Mouse (Mus musculus) megakaryocyte progenitor cell, adult 5-6 weeks (primary cell): ENCODE measurements around the gene Traf6. TPM values are rescaled to one million over a fixed set of nuclear protein-coding genes. Genes with fewer than 3 reads are reported as not detected.

ENCODE experiments used
- total RNA-seq, 2 experiments: library from RNA; stranded (forward) in 1 of 2; stranded (reverse) in 1 of 2; fragments of 157-497, 149-512 nt in 1 of 2; fragments of 200-1000 nt in 1 of 2; gene quantifications; 2 replicates each; pipeline versions ENCODE4 v1.2.3 to v1.2.4; 2015 to 2017

The Traf6 gene
- total RNA-seq, 2 experiments from 2014 or later, result 14.1 to 27.1 TPM

Other genes starting within 250 kb of the Traf6 start
- 1.7 and 3.4 TPM in 2 replicates for gene Rag2, start 53.7 kb upstream of the Traf6 start, total RNA-seq (2015)
- 0.83 and 1.7 TPM in 2 replicates for gene Rag2, start 53.7 kb upstream of the Traf6 start, total RNA-seq (2017)
- gene Rag1, start 28.9 kb upstream of the Traf6 start, total RNA-seq (2015), result 0.02 and 0.07 TPM in 2 replicates
- 0.07 TPM in 1 of 2 replicates, not detected in the other for gene Rag1, start 28.9 kb upstream of the Traf6 start, total RNA-seq (2017)
- gene B230118H07Rik, start 28.9 kb upstream of the Traf6 start, total RNA-seq (2015), result 82.9 and 120 TPM in 2 replicates
- 106 and 118 TPM in 2 replicates for gene B230118H07Rik, start 28.9 kb upstream of the Traf6 start, total RNA-seq (2017)
- 0.27 and 0.35 TPM in 2 replicates for gene Prr5l, start 204.6 kb downstream of the Traf6 start, total RNA-seq (2015)
- gene Prr5l, start 204.6 kb downstream of the Traf6 start, total RNA-seq (2017), result 0.17 TPM in 1 of 2 replicates, not detected in the other
- 11.7 and 17.1 TPM in 2 replicates for gene Commd9, start 207.8 kb downstream of the Traf6 start, total RNA-seq (2015)
- gene Commd9, start 207.8 kb downstream of the Traf6 start, total RNA-seq (2017), result 39.8 and 52.0 TPM in 2 replicates